Mouse (Mus musculus): ENCODE measurements around the gene Ndufaf7. TPM values are rescaled to one million over a fixed set of nuclear protein-coding genes. Genes with fewer than 3 reads are reported as not detected.

The Ndufaf7 gene
- polyA plus RNA-seq, 1 experiment from 2014 or later: 49.3 TPM

DNA sequence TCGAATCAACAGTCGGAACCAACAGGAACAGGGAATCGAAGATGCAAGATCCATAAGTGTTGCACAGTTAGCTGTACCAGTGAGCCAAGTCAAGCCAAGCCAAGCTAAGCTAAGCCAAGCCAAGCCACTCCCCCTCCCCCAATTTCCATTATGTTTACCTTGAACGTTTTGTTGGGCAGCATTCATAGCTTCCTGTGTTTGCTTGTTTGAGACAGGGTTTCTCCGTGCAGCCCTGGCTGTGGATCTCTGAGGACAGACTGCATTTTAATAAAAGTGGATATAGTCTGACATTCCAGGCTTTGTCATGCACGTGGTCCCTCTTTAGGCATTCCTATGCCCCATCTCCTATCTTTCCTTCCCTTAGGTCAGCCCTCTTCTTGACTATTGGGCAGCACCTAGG lies 21.2 kb upstream of the Ndufaf7 start:
- TF ChIP-seq CTCF (IDR thresholded peaks at IDR 0.05): no peak
- peaks cover 5% of the 10 kb centered on the region for H3K27me3 ChIP-seq
- CTCF ChIA-PET: interaction anchor here (1.5 kb wide), 1 partner anchor 20 kb away, joined by 3 read pairs; no protein-coding TSS in a partner anchor
- POLR2A ChIA-PET: interaction anchor here (0.8 kb wide), 1 partner anchor 12 kb away, joined by 3 read pairs; no protein-coding TSS in a partner anchor
- in situ Hi-C loops (cut with MboI; ENCODE audit: low pct_unique_long_range_greater_than_20kb): no loop called here
- DNase-seq (ENCODE audit: low read depth, low spot score): no peak
- ATAC-seq: no peak

DNA sequence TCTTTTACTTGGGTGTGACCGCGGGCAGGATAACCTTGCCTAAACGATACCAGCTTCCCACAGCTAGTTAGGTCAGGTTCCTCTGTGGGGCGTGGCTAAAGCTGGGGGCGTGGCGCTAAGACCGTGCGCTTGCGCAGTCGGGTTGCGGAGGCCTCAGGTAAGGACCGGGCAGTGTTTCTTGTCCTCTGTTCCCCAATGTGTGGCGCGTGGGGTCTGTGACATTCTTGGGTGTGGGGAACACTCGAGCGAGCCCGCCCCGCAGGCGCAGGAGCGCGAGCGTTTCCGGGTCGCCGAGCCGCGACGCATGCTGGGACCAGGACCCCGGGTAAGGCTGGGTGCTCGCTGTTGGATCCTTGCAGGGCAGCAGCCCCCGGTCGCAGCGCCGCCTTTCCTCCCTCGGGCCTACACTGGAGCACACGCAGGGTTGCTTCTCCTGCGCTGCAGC lies 20.5 kb upstream of the Ndufaf7 start, which contains the start of gene Cebpzos:
Gene Cebpzos, plus strand, starts transcription at position 132 of the 445 bp plus-strand sequence.
- DNase-seq (ENCODE audit: low read depth, low spot score): no peak
- ChIA-PET POLR2A (interaction anchor here (0.8 kb wide), 1 partner anchor 12 kb away, joined by 3 read pairs; no protein-coding TSS in a partner anchor), CTCF (interaction anchor here (1.5 to 1.9 kb wide), 2 partner anchors 21 kb away, joined by 3 to 8 read pairs; no protein-coding TSS in a partner anchor)
- no peak for TF ChIP-seq CTCF (IDR thresholded peaks at IDR 0.05)
- ATAC-seq: peak; percentile 87
- in situ Hi-C loops (cut with MboI; ENCODE audit: low pct_unique_long_range_greater_than_20kb): no loop called here
- no peaks in the 10 kb centered on the region for H3K27me3 ChIP-seq

DNA sequence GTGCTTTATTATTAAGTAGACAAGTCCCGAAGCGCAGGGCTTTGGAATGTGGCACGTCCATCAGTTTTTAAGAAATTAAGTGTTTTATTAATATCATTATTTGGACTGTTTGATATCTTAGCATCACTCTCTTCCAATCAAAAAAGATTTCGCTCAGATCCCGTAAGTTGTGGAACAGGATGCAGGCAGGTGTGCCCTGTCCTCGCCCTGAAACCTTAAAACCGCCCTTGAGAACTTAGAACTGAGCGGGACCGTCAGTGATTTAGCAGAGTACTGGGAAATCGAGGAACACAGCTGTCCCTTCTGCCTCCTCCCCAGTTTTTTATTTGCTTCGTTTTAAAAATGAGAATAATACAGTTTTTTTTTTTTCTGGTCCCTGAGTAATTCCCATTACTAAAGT lies 20.0 kb upstream of the Ndufaf7 start:
- DNase-seq (ENCODE audit: low read depth, low spot score) (no peak), ATAC-seq (peak; percentile 16)
- no peak for TF ChIP-seq CTCF (IDR thresholded peaks at IDR 0.05)
- no peaks in the 10 kb centered on the region for H3K27me3 ChIP-seq
- in situ Hi-C loops (cut with MboI; ENCODE audit: low pct_unique_long_range_greater_than_20kb): no loop called here
- CTCF ChIA-PET: interaction anchor here (1.9 kb wide), 1 partner anchor 22 kb away, joined by 8 read pairs; no protein-coding TSS in a partner anchor
- POLR2A ChIA-PET: no interaction called here

DNA sequence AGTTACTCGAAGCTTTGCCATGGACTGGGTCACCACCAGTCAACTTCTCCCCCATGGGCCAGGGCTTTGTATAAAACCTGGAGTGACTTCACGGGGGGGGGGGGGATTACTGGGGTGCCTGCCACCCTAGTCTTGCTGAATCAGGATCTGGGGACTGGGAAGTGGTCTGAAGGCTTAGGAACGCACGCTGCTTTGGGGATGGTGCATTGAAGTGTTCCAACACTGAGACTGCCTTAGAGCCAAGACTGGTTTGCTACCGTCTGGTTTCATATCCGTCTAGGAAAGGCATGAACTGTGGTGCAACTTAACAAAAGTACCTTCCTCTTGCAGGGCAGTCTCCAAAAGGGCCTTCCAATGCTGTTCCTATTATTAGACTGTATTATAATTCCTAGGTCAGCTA lies 19.2 kb upstream of the Ndufaf7 start:
- DNase-seq (ENCODE audit: low read depth, low spot score): no peak
- no peak for TF ChIP-seq CTCF (IDR thresholded peaks at IDR 0.05)
- no peaks in the 10 kb centered on the region for H3K27me3 ChIP-seq
- in situ Hi-C loops (cut with MboI; ENCODE audit: low pct_unique_long_range_greater_than_20kb): no loop called here
- CTCF ChIA-PET: interaction anchor here (0.7 to 1.9 kb wide), 4 partner anchors 18 to 26 kb away, joined by 3 to 8 read pairs (median 4); no protein-coding TSS in a partner anchor
- ATAC-seq: no peak
- POLR2A ChIA-PET: no interaction called here

DNA sequence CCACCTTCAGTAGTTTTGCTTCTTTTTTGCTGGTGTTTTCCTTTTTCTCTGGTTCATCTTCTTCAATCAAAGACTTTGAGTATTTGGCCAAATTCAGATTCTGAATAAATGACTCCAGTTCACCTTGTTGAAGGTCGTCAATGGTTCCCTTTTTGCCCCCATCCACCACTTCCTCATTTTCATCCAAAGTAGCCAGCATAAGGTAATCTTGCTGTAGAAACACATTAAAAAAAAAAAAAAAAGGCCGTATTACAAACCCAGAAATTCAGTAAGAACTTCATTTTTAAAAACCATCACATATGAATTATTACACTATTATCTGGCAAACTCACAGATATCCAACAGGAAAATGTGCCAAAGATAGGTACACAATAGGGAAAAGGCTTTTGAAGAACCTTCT lies 1.1 kb upstream of the Ndufaf7 start:
- no peak for ATAC-seq
- no peak for DNase-seq (ENCODE audit: low read depth, low spot score)
- ChIA-PET POLR2A (no interaction called here), CTCF (no interaction called here)
- in situ Hi-C loops (cut with MboI; ENCODE audit: low pct_unique_long_range_greater_than_20kb): no loop called here
- H3K27me3 ChIP-seq: no peaks in the 10 kb centered on the region
- TF ChIP-seq CTCF (IDR thresholded peaks at IDR 0.05): no peak

DNA sequence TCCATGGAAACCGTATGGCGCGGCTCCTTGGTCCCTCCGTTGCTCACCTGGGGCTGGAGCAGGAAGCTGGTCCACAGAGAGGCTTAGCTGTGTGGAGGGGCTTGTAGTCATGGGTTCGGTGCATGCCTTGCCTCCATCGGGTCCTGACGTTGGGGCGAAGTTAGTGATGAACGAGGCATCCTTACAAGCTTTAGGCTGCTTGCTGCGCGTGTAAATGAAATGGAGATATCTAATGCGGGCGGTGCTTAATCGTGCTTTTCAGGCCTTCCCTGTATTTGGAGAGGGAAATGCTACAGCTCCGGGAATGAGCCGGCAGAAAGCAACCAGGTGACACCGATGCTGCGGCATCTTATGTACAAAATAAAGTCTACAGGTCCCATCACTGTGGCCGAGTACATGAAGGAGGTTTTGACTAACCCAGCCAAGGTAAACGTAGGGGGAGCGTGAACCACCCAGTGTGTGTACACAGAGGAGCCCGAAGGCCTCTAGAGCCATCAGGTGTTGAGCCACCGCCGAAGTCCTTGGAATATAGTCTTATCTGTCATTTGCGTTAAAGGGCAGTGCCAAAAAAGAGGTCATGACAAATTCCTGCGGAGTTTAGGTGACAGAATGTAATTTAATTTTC lies 405 bp downstream of the Ndufaf7 start:
- ATAC-seq (peak; percentile 70), DNase-seq (ENCODE audit: low read depth, low spot score) (no peak)
- ChIA-PET CTCF (no interaction called here), POLR2A (interaction anchor here (1.1 kb wide), 1 partner anchor 9 kb away, joined by 3 read pairs; no protein-coding TSS in a partner anchor)
- in situ Hi-C loops (cut with MboI; ENCODE audit: low pct_unique_long_range_greater_than_20kb): no loop called here
- no peak for TF ChIP-seq CTCF (IDR thresholded peaks at IDR 0.05)
- H3K27me3 ChIP-seq: no peaks in the 10 kb centered on the region

DNA sequence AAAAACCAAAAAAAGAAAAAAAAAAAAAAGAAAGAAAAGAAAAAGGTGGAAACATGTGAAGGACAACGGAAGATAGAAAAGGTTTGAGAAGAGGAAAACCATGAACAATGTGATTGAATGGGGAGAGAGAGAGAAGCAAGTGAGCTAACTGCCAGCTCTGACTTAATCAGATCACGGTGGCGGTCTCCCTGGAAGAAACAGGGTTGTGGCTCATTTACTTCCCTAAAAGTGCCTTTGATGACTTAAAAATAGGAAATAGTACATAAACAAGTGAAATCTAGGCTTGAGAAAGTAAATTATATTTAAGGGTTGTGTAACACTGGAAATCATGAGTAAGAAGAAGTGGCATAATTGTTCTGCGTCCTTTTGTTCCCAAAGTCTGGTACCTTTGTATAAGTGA lies 2.0 kb downstream of the Ndufaf7 start:
- ATAC-seq: no peak
- no peak for TF ChIP-seq CTCF (IDR thresholded peaks at IDR 0.05)
- in situ Hi-C loops (cut with MboI; ENCODE audit: low pct_unique_long_range_greater_than_20kb): no loop called here
- no peaks in the 10 kb centered on the region for H3K27me3 ChIP-seq
- CTCF ChIA-PET: interaction anchor here (0.7 kb wide), 1 partner anchor 21 kb away, joined by 3 read pairs; no protein-coding TSS in a partner anchor
- POLR2A ChIA-PET: interaction anchor here (0.5 kb wide), 1 partner anchor 10 kb away, joined by 4 read pairs; no protein-coding TSS in a partner anchor
- no peak for DNase-seq (ENCODE audit: low read depth, low spot score)

DNA sequence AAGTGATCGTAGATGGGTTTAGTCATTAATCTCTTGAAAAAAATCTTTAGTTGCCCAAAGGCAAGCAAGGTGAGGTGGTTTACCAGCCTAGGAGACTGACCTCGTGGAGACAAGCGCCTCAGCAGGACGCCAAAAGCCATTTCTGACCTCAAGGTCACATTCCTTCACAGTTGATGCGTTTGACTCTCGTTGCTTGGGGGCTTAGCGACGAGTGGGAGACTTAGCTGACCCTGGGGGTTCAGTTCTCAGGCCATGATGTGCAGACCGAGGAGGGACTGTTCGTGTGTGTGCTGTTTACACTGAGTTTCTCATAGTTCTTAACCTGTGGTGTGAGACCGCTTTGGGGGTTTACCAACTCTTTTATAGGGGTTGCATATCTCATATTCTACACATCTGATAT lies 5.6 kb downstream of the Ndufaf7 start:
- H3K27me3 ChIP-seq: no peaks in the 10 kb centered on the region
- ChIA-PET CTCF (interaction anchor here (1.5 kb wide), 1 partner anchor 24 kb away, joined by 4 read pairs; no protein-coding TSS in a partner anchor), POLR2A (no interaction called here)
- no peak for TF ChIP-seq CTCF (IDR thresholded peaks at IDR 0.05)
- in situ Hi-C loops (cut with MboI; ENCODE audit: low pct_unique_long_range_greater_than_20kb): no loop called here
- DNase-seq (ENCODE audit: low read depth, low spot score) (no peak), ATAC-seq (no peak)

DNA sequence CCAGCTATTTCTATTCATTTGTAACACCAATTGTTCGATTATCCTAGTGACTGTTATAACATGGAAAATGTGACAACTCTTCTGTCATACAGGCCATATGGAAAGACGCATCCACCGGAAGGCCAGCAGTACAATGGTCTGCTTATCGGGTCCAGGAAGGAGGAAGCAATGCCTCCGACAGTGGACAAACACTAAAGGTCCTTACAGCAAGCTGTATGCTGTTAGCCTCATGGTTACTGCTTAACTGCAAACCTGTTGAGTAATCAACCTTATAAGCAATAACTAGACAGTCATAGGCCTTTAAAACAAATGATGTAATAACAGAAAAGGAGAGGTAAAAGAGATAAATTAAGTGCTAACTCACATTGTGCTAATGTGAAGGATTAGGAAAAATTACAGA lies 14.3 kb downstream of the Ndufaf7 start:
- in situ Hi-C loops (cut with MboI; ENCODE audit: low pct_unique_long_range_greater_than_20kb): no loop called here
- TF ChIP-seq CTCF (IDR thresholded peaks at IDR 0.05): no peak
- DNase-seq (ENCODE audit: low read depth, low spot score): no peak
- no peak for ATAC-seq
- CTCF ChIA-PET: no interaction called here
- H3K27me3 ChIP-seq: no peaks in the 10 kb centered on the region
- POLR2A ChIA-PET: no interaction called here

DNA sequence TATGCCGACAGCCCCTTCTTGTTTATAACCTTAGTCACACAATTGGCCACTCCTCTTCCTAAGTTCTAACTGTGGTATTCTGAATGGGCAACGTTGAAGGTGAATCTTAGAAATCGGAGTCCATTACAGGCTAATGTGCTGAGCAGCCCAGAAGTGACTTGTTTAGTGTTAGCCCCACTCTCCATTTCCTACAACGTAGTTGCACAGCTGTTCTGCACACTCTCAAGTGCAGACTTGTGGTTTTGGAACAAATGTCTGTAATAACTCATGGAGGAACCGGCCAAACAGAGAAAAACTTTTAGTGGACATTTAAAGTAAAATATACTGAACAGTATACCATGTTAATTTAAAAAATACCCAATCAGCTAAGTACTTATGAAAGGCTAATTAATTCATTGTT lies 15.1 kb downstream of the Ndufaf7 start:
- H3K27me3 ChIP-seq: no peaks in the 10 kb centered on the region
- ATAC-seq: no peak
- POLR2A ChIA-PET: no interaction called here
- no peak for DNase-seq (ENCODE audit: low read depth, low spot score)
- in situ Hi-C loops (cut with MboI; ENCODE audit: low pct_unique_long_range_greater_than_20kb): no loop called here
- TF ChIP-seq CTCF (IDR thresholded peaks at IDR 0.05): no peak
- CTCF ChIA-PET: no interaction called here

DNA sequence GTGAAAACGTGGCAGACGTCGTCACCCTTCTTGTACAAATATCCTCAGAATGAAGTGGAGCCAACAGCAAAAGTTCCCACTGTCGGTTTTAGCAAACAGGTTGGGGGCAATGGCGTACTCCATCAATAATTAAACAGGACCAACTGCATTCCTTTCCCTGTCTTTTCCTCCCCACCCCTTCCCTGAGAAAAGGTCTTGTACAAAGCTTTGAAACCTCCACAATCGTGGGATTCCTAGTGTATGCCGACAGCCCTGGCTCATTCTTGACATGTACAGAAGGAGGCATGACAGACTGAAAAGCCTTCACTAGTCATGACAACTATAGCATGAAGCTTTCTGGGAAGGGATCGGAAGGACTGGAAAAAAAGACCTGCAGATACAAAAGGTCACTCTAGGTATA lies 16.3 kb downstream of the Ndufaf7 start:
- no peak for DNase-seq (ENCODE audit: low read depth, low spot score)
- ChIA-PET CTCF (no interaction called here), POLR2A (no interaction called here)
- no peak for ATAC-seq
- no peak for TF ChIP-seq CTCF (IDR thresholded peaks at IDR 0.05)
- in situ Hi-C loops (cut with MboI; ENCODE audit: low pct_unique_long_range_greater_than_20kb): no loop called here
- H3K27me3 ChIP-seq: no peaks in the 10 kb centered on the region

All from Patski (cell line).